Mouse (Mus musculus): Measurements from ENCODE around the gene Mgat4a. TPM values are rescaled to one million over a fixed set of nuclear protein-coding genes. Genes with fewer than 3 reads are reported as not detected.

Gene Mgat4a
- 1.3 and 1.9 TPM in 2 replicates for polyA plus RNA-seq (2012)

DNA sequence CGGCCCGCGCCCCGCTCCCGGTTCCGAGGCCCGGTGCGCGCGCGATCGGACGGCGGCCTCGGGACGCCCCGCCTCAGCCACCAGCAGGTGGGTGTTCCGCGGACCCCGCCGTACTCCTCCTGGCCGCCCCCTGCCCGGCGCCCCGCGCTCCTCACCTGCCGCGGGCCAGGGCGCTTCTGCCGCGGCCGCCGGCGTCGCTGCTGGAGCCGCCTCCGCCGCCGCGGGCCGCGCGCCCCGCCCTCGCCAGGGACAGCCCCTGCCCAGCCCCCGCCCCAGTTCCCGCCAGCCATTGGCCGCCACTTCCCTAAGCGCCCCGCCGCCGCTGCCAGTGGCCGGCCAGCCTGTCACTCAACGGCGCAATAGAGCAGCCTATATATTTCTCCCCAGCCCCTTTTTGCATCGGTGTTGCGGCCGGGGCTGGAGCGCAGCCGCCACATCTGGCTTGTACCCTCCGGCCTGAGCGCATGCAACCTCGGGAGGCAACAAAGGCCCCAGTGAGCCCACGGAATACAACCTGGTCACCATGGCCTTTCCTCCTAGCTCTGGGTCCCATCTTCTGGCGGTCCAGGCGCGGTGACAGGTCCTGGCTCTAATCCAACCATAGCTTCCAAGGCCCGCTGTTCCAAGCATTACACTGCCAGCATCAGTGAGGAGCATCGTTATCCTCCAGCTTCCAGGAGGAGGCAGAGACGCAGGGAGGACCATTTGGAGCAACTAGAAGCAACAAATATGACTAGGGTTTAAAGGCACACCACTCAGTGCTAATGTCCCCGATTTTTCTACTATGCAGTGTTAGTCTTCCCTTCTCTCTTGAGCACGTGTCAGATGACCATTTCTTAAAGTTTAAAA is at the start of gene Mgat4a:
Gene Mgat4a, minus strand, starts transcription at position 207 of the 849 bp plus-strand sequence.
- no peak for TF ChIP-seq GATA1 (IDR thresholded peaks at IDR 0.05; ENCODE audit: low read length)

DNA sequence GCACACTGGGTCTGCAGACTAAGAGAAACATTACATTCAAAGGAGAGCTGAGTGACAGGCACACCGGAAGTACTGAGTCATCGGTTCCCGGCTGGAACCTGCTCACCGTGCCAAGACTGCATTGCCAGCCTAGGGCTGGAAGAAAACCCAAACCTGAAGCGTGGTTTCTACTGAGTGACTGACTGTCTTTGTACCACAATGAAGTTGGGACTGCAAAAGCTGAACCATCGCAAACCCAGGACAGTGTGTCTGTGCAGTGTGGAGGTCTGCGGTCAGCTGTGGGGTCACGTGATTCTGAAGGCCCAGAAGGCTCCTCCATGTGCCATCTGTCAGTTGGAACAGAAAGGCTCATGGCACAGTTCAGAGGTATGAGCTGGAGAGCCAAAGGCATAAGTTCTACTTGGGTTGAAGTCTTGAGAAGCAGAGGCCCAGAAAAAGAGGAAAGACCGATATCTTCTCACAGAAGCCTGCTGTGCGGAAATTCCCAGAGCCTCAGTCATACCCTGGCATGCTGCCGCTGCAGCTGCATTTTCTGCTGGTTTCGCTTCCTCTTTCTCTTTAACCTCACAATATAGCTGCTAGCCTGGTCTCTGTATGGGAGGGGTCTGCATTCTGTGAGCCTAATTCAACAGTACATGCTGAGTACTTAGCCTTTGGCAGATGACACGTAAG is 45.1 kb upstream of the Mgat4a start:
- no peak for TF ChIP-seq GATA1 (IDR thresholded peaks at IDR 0.05; ENCODE audit: low read length)

- no peak for TF ChIP-seq GATA1 (IDR thresholded peaks at IDR 0.05; ENCODE audit: low read length)
These were observed 43.1 kb upstream of the Mgat4a start for GRCm38 (mm10) chr1:37583795-37584464.

GRCm38 (mm10) chr1:37583167-37583566 is 42.4 kb upstream of the Mgat4a start:
- no peak for TF ChIP-seq GATA1 (IDR thresholded peaks at IDR 0.05; ENCODE audit: low read length)

DNA sequence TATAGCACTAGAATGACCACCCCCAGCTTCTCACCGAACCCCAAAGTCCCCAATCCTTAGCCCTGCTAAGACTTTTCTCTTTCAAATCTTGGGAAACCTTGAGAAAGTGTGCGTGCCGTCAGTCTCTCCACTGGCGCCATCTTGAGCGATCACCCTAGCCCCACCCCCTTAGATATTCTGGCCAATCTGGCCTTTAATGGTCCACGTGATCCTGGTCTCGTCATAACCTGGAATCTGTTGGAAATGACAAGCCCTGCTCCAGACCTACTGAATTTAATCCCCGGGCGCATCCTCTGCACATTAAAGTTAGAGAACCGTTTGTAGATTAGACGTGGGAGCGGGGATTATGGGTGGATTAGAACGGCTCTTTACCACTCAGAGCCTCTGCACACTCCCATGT is 38.9 kb upstream of the Mgat4a start:
- TF ChIP-seq GATA1 (IDR thresholded peaks at IDR 0.05; ENCODE audit: low read length): no peak

GRCm38 (mm10) chr1:37572528-37573272 is 31.9 kb upstream of the Mgat4a start:
- no peak for TF ChIP-seq GATA1 (IDR thresholded peaks at IDR 0.05; ENCODE audit: low read length)

GRCm38 (mm10) chr1:37568379-37568778 is 27.6 kb upstream of the Mgat4a start:
- TF ChIP-seq GATA1 (IDR thresholded peaks at IDR 0.05; ENCODE audit: low read length): no peak

- no peak for TF ChIP-seq GATA1 (IDR thresholded peaks at IDR 0.05; ENCODE audit: low read length)
These were observed 25.9 kb upstream of the Mgat4a start for GRCm38 (mm10) chr1:37566754-37567153.

DNA sequence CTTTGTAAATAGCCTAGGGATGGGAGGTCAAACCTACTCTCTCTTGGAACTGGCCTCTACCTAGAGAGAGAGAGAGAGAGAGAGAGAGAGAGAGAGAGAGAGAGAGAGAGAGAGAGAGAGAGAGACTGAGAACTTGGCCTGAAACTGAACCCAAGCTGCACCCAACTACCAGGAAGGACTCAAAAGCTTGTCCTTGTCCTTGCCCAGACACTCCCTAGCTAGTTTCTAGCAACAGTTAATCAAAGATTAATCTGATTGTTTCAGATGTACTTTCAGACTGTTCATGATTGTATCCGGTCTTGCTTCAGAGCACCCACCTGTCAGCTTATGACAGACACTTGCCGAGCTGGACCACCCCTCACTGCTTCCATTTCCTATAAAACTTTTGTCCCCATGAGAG is 25.5 kb upstream of the Mgat4a start:
- TF ChIP-seq GATA1 (IDR thresholded peaks at IDR 0.05; ENCODE audit: low read length): no peak

DNA sequence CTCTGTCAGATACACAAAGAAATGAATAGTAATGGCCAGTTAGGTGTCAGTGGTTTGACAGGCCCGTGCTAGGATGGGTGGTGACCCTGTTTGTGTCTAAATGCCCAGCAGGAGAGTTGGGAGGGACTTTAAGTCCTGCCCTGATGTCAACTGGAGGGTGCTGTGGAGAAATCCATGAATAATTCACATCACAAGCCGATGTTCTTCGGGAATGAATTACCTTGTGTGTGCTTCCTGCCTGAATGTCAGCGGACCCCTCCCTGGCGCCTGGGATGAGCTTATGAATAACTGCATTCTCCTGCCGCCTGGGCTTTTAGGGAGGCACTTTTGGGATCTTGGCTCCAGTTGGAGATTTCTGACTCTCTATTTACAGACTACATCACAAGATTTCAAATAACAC is 24.6 kb upstream of the Mgat4a start:
- no peak for TF ChIP-seq GATA1 (IDR thresholded peaks at IDR 0.05; ENCODE audit: low read length)

DNA sequence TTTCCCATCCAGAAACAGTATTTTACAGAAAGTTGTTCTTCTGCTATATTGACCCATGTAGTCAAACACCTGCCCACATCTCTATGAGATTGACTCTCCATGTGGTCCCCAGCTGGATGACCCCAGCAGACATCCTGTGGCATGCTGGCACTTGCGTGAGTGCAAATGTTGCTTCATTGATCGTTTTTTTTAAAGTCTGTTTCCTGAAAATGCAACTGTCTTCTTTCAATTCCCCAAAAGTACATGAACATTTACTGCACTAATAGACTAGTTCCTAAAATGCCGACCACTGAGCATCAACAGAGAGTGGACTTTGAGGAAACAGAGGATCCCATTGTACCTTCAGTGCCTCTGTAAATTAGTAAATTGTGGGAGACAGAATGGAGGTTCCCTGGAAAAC is 21.1 kb upstream of the Mgat4a start:
- no peak for TF ChIP-seq GATA1 (IDR thresholded peaks at IDR 0.05; ENCODE audit: low read length)

- no peak for TF ChIP-seq GATA1 (IDR thresholded peaks at IDR 0.05; ENCODE audit: low read length)
These were observed 19.5 kb upstream of the Mgat4a start for GRCm38 (mm10) chr1:37560356-37560755.

- TF ChIP-seq GATA1 (IDR thresholded peaks at IDR 0.05; ENCODE audit: low read length): no peak
These were observed 11.2 kb upstream of the Mgat4a start for GRCm38 (mm10) chr1:37551986-37552385.

GRCm38 (mm10) chr1:37549501-37549900 is 8.7 kb upstream of the Mgat4a start:
- TF ChIP-seq GATA1 (IDR thresholded peaks at IDR 0.05; ENCODE audit: low read length): no peak

DNA sequence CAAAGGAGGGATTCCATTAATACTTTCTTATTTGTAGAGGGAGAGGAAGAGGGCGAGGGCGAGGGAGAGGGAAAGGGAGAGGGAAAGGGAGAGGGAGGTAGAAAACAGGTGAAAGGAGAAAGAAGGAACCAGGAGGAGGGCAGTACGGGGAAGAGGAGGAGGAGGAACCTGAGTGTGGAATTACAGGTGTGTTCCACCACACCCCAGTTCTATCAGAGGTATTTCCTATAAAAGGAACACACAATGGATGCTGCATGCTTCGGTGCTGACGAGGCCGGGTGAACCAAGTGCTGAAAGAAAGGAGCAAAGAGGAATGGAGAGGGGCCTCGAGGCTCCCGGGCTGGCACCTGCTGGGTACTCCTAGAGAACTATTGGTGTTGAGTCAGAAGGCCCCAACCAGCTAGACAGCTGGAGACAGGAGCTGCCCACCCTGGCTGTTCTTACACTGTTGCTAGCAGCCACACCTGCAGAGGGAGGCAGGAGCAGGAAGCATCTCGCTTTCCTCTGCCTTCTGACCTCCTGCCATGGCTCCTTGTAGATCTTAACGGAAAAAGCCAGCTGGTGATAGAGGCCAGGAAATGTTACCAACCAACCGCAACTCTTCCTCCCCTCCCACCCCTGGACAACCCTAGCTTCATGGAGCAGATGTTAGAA is 5.7 kb upstream of the Mgat4a start:
- no peak for TF ChIP-seq GATA1 (IDR thresholded peaks at IDR 0.05; ENCODE audit: low read length)
